Mouse (Mus musculus): ENCODE results near the gene Degs2. TPM values are rescaled to one million over a fixed set of nuclear protein-coding genes. Genes with fewer than 3 reads are reported as not detected.

Degs2 gene
- total RNA-seq, 4 experiments from 2014 or later: 3.9 to 5.8 (median 5.5) TPM

GRCm38 (mm10) chr12:108700037-108700436 is 2.1 kb downstream of the Degs2 start:
- no peak for DNase-seq (ENCODE audit: low spot score in 2 of 2)

- DNase-seq (ENCODE audit: low spot score in 2 of 2): no peak
Measured at GRCm38 (mm10) chr12:108699576-108699975, 2.5 kb downstream of the Degs2 start.

GRCm38 (mm10) chr12:108698697-108699471 is 3.2 kb downstream of the Degs2 start:
- no peak for DNase-seq (ENCODE audit: low spot score in 2 of 2)

- no peak for DNase-seq (ENCODE audit: low spot score in 2 of 2)
Measured at GRCm38 (mm10) chr12:108694223-108694622, 7.9 kb downstream of the Degs2 start.

- DNase-seq (ENCODE audit: low spot score in 2 of 2): no peak
Measured at GRCm38 (mm10) chr12:108693592-108693991, 8.5 kb downstream of the Degs2 start.

GRCm38 (mm10) chr12:108690529-108690928 is 11.6 kb downstream of the Degs2 start:
- DNase-seq (ENCODE audit: low spot score in 2 of 2): no peak

GRCm38 (mm10) chr12:108689167-108689566 is 12.9 kb downstream of the Degs2 start:
- no peak for DNase-seq (ENCODE audit: low spot score in 2 of 2)

GRCm38 (mm10) chr12:108686926-108687325 is 15.2 kb downstream of the Degs2 start:
- DNase-seq (ENCODE audit: low spot score in 2 of 2): no peak

GRCm38 (mm10) chr12:108686463-108686862 is 15.7 kb downstream of the Degs2 start:
- no peak for DNase-seq (ENCODE audit: low spot score in 2 of 2)

GRCm38 (mm10) chr12:108682240-108683023 is 19.7 kb downstream of the Degs2 start:
- no peak for DNase-seq (ENCODE audit: low spot score in 2 of 2)

- no peak for DNase-seq (ENCODE audit: low spot score in 2 of 2)
Measured at GRCm38 (mm10) chr12:108680861-108681260, 21.3 kb downstream of the Degs2 start.

- no peak for DNase-seq (ENCODE audit: low spot score in 2 of 2)
Measured at GRCm38 (mm10) chr12:108678366-108678765, 23.7 kb downstream of the Degs2 start.

- no peak for DNase-seq (ENCODE audit: low spot score in 2 of 2)
Measured at GRCm38 (mm10) chr12:108677116-108677515, 25.0 kb downstream of the Degs2 start.

- no peak for DNase-seq (ENCODE audit: low spot score in 2 of 2)
Measured at GRCm38 (mm10) chr12:108675614-108676401, 26.3 kb downstream of the Degs2 start.

GRCm38 (mm10) chr12:108674916-108675315 is 27.2 kb downstream of the Degs2 start:
- DNase-seq (ENCODE audit: low spot score in 2 of 2): no peak

- DNase-seq (ENCODE audit: low spot score in 2 of 2): peak; percentile 37 to 47
Measured at GRCm38 (mm10) chr12:108674502-108674901, 27.6 kb downstream of the Degs2 start.

GRCm38 (mm10) chr12:108673546-108673945 is 28.6 kb downstream of the Degs2 start:
- no peak for DNase-seq (ENCODE audit: low spot score in 2 of 2)

GRCm38 (mm10) chr12:108672908-108673307 is 29.2 kb downstream of the Degs2 start:
- no peak for DNase-seq (ENCODE audit: low spot score in 2 of 2)

GRCm38 (mm10) chr12:108671541-108671940 is 30.6 kb downstream of the Degs2 start:
- DNase-seq (ENCODE audit: low spot score in 2 of 2): no peak

- DNase-seq (ENCODE audit: low spot score in 2 of 2): no peak
Measured at GRCm38 (mm10) chr12:108668606-108669235, 33.4 kb downstream of the Degs2 start.

GRCm38 (mm10) chr12:108657350-108657749 is 44.8 kb downstream of the Degs2 start:
- DNase-seq (ENCODE audit: low spot score in 2 of 2): no peak
